Mouse (Mus musculus) liver, adult 2 months (tissue): ENCODE measurements around the gene Zfp626. TPM values are rescaled to one million over a fixed set of nuclear protein-coding genes. Genes with fewer than 3 reads are reported as not detected.
A peak's percentile ranks its signal among the peaks of the same experiment; 100 is the strongest.
"Not testable (repeated sequence)": the region's sequence is repeated elsewhere in the genome, so short reads cannot be mapped to it uniquely, and the experiment has no call there.

Source experiments
- DNase-seq: peaks from one replicate; pipeline ENCODE4 v3.0.0-alpha.2; 2011; ENCODE audit warnings: low read depth, low spot score; ENCODE audit errors: extremely low read depth
- H3K27ac ChIP-seq: fragments of 200-500 bp; replicated peaks from 2 replicates; pipeline ENCODE4 v1.5.1; 2012; ENCODE audit warnings: low read depth, mild to moderate bottlenecking, control low read depth, inconsistent platforms, low read length; ENCODE audit not compliant: insufficient read depth
- H3K27me3 ChIP-seq: fragments of 200-500 bp; 2 replicates; pipeline ENCODE4 v1.6.1; 2012; ENCODE audit warnings: mild to moderate bottlenecking, moderate library complexity, low read length, inconsistent platforms; ENCODE audit not compliant: control insufficient read depth, insufficient read depth
- H3K36me3 ChIP-seq: fragments of 200-500 bp; 2 replicates; pipeline ENCODE4 v1.6.1; 2012; ENCODE audit warnings: low read length, inconsistent platforms; ENCODE audit not compliant: control insufficient read depth, insufficient read depth
- H3K4me1 ChIP-seq: fragments of 200-500 bp; 2 replicates; pipeline ENCODE4 v1.6.1; 2011; ENCODE audit warnings: low read length; ENCODE audit not compliant: control insufficient read depth, insufficient read depth
- H3K4me3 ChIP-seq: fragments of 200-500 bp; 2 replicates; pipeline ENCODE4 v1.5.1; 2011; ENCODE audit warnings: low read depth, mild to moderate bottlenecking, control low read depth, low read length, moderate library complexity; ENCODE audit not compliant: insufficient read depth
- H3K79me2 ChIP-seq: fragments of 200-500 bp; 2 replicates; pipeline ENCODE4 v1.6.1; 2012; ENCODE audit warnings: inconsistent platforms, mild to moderate bottlenecking, low read length, moderate library complexity; ENCODE audit not compliant: control insufficient read depth, insufficient read depth
- H3K9ac ChIP-seq: fragments of 200-500 bp; 2 replicates; pipeline ENCODE4 v1.6.1; 2012; ENCODE audit warnings: low read depth, mild to moderate bottlenecking, control low read depth, inconsistent platforms, low read length
- CTCF ChIP-seq: fragments of 200-500 bp; IDR thresholded peaks from 2 replicates; pipeline ENCODE4 v1.5.1; 2011; ENCODE audit warnings: low read depth, low read length, control low read depth
- POLR2A ChIP-seq: fragments of 200-500 bp; IDR thresholded peaks from 2 replicates; pipeline ENCODE4 v1.6.1; 2011; ENCODE audit warnings: low read length, control low read depth; ENCODE audit not compliant: insufficient read depth; ENCODE audit errors: extremely low read depth
- WGBS: fragments of 180-500 bp; shearing (Covaris S2); methylation state at CpG from one replicate; pipeline ENCODE4 v1.1.7; 2018; 5-methylcytosine and 5-hydroxymethylcytosine counted together
- polyA plus RNA-seq: library from polyadenylated mRNA; depleted of rRNA; stranded (reverse); fragments of >200 nt; gene quantifications from 2 replicates; pipeline ENCODE4 v1.2.3, GENCODE M21; 2012
- total RNA-seq: library from RNA; depleted of rRNA; stranded (reverse); fragments of >200 nt; gene quantifications from 2 replicates; pipeline ENCODE4 v1.2.3, GENCODE M21; 2014

Zfp626 gene
- total and polyA plus RNA-seq, 2 experiments, result 0.35 to 3.4 TPM

DNA sequence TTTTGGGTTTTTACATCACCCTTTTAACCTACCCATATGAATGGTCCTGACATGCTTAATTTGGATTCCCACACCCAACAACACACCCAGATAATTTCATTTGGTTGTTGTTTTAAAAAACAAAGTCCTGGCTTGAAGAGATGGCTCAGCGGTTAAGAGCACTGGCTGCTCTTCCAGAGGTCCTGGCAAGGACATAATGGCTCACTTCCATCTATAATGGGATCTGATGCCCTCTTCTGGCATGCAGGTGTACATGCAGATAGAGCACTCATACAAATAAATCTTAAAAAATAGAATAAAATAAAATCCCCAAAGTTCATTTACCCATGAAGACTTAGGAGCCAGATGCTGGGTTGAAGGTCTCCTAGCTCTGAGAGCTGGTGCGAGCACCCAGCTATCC lies 5.9 kb upstream of the Zfp626 start:
- Histone ChIP-seq H3K36me3 (no peaks in the 10 kb centered on the region), H3K79me2 (peaks cover 3% of the 10 kb centered on the region; the same call in 1 of the 2 replicates), H3K27ac (no peak overlapping the region), H3K27me3 (no peaks in the 10 kb centered on the region), H3K4me3 (no peak overlapping the region), H3K9ac (no peak overlapping the region), H3K4me1 (peaks cover 2% of the 10 kb centered on the region; the same call in 1 of the 2 replicates)
- peak; percentile 51 for DNase-seq
- WGBS, result 44% methylated on average over 2 of the region's 2 CpGs
- TF ChIP-seq CTCF (no peak), POLR2A (no peak)

DNA sequence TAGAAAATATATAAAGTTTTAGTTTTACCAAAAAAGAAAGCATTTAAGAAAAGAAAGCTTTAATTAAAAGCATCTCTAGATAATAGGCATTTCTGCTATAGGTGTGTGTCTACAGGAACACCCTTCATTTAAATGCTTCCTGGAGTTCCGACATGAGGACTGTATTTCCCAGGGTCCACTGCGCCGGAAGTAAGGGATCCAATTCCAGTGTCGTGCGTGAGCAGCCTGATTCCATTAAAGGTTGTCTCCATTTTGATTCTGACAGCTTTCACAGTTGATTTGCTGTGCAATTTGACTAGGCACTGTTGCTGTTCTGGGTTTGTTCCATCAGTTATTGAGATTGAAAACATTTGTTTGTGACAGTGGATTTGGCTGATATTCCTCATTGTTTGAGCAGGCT lies 4.0 kb upstream of the Zfp626 start:
- Histone ChIP-seq H3K9ac (no peak overlapping the region), H3K4me1 (peaks cover 2% of the 10 kb centered on the region; the same call in 1 of the 2 replicates), H3K36me3 (no peaks in the 10 kb centered on the region), H3K27ac (no peak overlapping the region), H3K4me3 (no peak overlapping the region), H3K27me3 (no peaks in the 10 kb centered on the region), H3K79me2 (peaks cover 3% of the 10 kb centered on the region; the same call in 1 of the 2 replicates)
- no peak for DNase-seq
- WGBS, result 91% methylated on average over 5 of the region's 5 CpGs
- TF ChIP-seq CTCF (no peak), POLR2A (no peak)

DNA sequence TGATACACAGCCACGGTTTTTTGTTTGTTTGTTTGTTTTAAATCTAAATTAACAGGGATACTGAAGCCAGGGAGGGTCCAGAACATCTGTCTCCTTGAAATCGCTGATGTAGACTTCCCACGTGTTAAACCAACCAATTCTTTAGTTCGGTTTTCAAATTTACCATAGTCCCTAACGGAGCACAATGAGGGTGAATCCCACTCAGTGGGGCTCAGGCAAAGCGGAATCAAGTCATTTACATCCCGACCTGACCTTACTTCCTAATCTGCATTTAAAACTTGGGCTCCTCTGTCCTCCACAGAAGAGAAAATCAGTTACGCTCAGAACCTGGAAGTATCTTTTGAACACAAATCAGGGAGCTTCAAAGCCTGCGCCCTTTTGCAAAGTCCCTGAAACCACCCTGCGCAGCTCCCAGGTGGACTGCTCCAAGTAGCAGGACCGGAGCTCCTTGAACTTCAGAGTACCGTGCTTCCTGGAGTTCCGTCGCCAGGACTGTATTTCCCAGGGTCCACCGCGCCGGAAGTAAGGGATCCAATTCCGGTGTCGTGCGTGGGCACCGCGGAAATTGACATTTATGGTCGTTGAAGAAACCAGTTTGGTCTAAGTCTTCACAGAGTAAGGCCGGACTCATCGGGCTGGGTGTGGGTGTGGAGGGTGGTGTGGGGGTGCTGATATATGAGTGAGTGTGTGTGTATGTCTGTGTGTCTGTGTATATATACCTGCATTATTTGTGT lies 2.5 kb upstream of the Zfp626 start:
- H3K27me3 ChIP-seq, result no peaks in the 10 kb centered on the region
- peak; percentile 82 for DNase-seq
- peak overlapping the region; percentile 63 for H3K4me3 ChIP-seq

DNA sequence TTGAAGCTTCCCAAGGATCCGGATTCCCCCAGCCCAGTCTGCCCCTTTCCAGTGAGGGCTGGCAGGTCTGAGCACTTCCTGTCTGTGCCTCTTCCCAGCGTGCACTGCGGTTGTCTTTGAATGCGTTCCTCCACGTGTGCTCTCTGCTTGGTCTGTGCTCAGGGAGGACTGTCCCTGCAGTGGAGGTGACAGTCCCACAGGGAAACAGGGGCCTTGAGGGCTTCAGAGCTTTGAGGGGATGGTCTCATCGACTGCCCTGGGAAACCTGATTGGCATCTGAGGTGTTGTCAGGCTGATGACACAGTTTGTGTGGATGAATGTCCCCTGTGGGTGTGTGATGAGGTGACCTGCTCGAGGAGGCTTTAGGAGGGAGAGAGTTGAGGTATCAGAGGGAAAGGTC lies 309 bp downstream of the Zfp626 start:
- not testable (repeated sequence) for H3K79me2 ChIP-seq, DNase-seq, H3K4me3 ChIP-seq, H3K27me3 ChIP-seq, H3K27ac ChIP-seq, H3K4me1 ChIP-seq, H3K9ac ChIP-seq
- H3K36me3 ChIP-seq, result peaks cover 24% of the 10 kb centered on the region; the same call in 1 of the 2 replicates
- 84% methylated on average over 7 of the region's 7 CpGs for WGBS

More for the DNA sequence above, 2.5 kb upstream of the Zfp626 start:
- H3K9ac ChIP-seq, result peak overlapping the region; percentile 79
- peak; percentile 51; the same call in 1 of the 2 replicates for TF ChIP-seq POLR2A
- no peak for TF ChIP-seq CTCF
- peaks cover 9% of the 10 kb centered on the region; the same call in 1 of the 2 replicates for H3K36me3 ChIP-seq
- H3K4me1 ChIP-seq, result peaks cover 2% of the 10 kb centered on the region; the same call in 1 of the 2 replicates
- no peak overlapping the region for H3K27ac ChIP-seq
- under 1% methylated on average over 25 of the region's 25 CpGs for WGBS
- peaks cover 3% of the 10 kb centered on the region; the same call in 1 of the 2 replicates for H3K79me2 ChIP-seq

DNA sequence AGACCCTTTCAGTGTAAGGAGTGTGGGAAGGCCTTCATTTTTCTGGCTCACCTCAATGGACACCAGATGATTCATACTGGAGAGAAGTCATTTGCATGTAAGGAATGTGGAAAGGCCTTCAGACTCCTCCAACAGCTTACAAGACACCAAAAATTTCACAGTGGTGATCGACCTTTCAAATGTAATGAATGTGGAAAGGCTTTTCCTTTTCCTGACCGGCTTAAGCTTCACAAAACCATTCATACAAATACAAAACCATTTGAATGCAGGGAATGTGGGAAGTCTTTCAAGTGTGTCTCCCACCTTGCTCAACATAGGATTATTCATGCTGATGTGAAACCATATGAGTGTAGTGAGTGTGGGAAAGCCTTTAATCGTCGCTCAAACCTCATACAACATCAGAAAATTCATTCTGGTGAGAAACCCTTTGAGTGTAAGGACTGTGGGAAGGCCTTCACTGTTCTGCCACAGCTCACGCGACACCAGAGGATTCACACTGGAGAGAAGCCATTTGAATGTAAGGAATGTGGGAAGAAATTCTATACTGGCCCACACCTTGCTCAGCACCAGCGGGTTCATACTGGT lies 11.6 kb downstream of the Zfp626 start:
- TF ChIP-seq CTCF (no peak), POLR2A (no peak)
- H3K27ac ChIP-seq, result no peak overlapping the region
- WGBS, result 96% methylated on average over 7 of the region's 7 CpGs

DNA sequence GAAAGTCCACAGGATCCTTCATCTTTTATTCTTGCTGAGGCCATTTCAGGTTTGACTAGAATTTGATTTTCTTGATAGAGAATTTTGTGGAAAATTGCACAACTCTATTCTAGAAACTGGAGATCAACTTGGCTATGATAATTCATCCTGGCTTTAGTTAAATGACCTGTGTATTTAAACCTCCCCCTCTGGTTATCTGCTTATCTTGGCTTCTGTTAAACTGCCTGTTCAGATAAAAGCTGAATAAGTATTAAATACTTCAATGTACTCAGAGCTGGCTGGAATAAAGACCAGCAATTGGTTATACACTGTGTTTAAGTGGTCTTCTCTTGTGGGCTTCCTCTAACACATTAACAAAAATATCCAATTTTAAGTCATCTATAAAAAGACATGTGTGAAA lies 15.6 kb downstream of the Zfp626 start:
- peak; percentile 24 for DNase-seq
- no peaks in the 10 kb centered on the region for H3K27me3 ChIP-seq
- peaks cover 11% of the 10 kb centered on the region for H3K36me3 ChIP-seq
- TF ChIP-seq POLR2A (no peak), CTCF (no peak)
- H3K9ac ChIP-seq, result no peak overlapping the region
- H3K4me1 ChIP-seq, result no peaks in the 10 kb centered on the region
- H3K79me2 ChIP-seq, result no peaks in the 10 kb centered on the region
- no peak overlapping the region for H3K27ac ChIP-seq
- H3K4me3 ChIP-seq, result no peak overlapping the region

More for the DNA sequence above, 11.6 kb downstream of the Zfp626 start:
- no peak overlapping the region for H3K4me3 ChIP-seq
- H3K27me3 ChIP-seq, result no peaks in the 10 kb centered on the region
- H3K9ac ChIP-seq, result no peak overlapping the region
- peaks cover 13% of the 10 kb centered on the region for H3K36me3 ChIP-seq
- H3K79me2 ChIP-seq, result no peaks in the 10 kb centered on the region
- no peaks in the 10 kb centered on the region for H3K4me1 ChIP-seq
- no peak for DNase-seq
